Mouse (Mus musculus) MEL (cell line): ENCODE data around the gene Tnks2. TPM values are rescaled to one million over a fixed set of nuclear protein-coding genes. Genes with fewer than 3 reads are reported as not detected.

ENCODE experiments used
- DNase-seq: peaks from one replicate; pipeline ENCODE4 v3.0.0; 2011; ENCODE audit warnings: low read depth, low spot score
- H3K27ac ChIP-seq: 2 replicates; pipeline ENCODE4 v1.5.1; 2012; ENCODE audit warnings: low read depth, mild to moderate bottlenecking, control low read depth, low read length, moderate library complexity; ENCODE audit not compliant: control insufficient read depth
- H3K27me3 ChIP-seq, 2 experiments: fragments of 150-350 bp in 1 of 2; sonication (generic) in 1 of 2; 2 replicates each; pipeline ENCODE4 v1.6.1; 2012; ENCODE audit warnings: low read length in 2 of 2, mild to moderate bottlenecking in 2 of 2, improper control_type of control experiment in 1 of 2, moderate library complexity in 1 of 2; ENCODE audit not compliant: insufficient read depth in 2 of 2, control insufficient read depth in 1 of 2
- H3K36me3 ChIP-seq, 2 experiments: 2 replicates each; pipeline ENCODE4 v1.6.1; 2012 to 2014; ENCODE audit warnings: low read length in 2 of 2, improper control_type of control experiment in 1 of 2, inconsistent platforms in 1 of 2, mild to moderate bottlenecking in 1 of 2; ENCODE audit not compliant: insufficient read depth in 2 of 2, control insufficient read depth in 1 of 2
- H3K4me1 ChIP-seq, 2 experiments: fragments of 150-350 bp in 1 of 2; sonication (generic) in 1 of 2; 2 replicates each; pipeline ENCODE4 v1.6.1; 2012; ENCODE audit warnings: low read length in 2 of 2, improper control_type of control experiment in 1 of 2, mild to moderate bottlenecking in 1 of 2; ENCODE audit not compliant: insufficient read depth in 2 of 2, control insufficient read depth in 1 of 2
- H3K4me3 ChIP-seq, 2 experiments: fragments of 150-350 bp in 1 of 2; sonication (generic) in 1 of 2; 2 replicates each; pipeline ENCODE4 v1.5.1; 2012; ENCODE audit warnings: low read depth in 2 of 2, low read length in 2 of 2, mild to moderate bottlenecking in 2 of 2, moderate library complexity in 2 of 2, control low read depth in 1 of 2, improper control_type of control experiment in 1 of 2; ENCODE audit not compliant: control insufficient read depth in 1 of 2, insufficient read depth in 1 of 2
- H3K79me2 ChIP-seq: 2 replicates; pipeline ENCODE4 v1.6.1; 2012; ENCODE audit warnings: mild to moderate bottlenecking, low read length, moderate library complexity; ENCODE audit not compliant: control insufficient read depth, poor library complexity, insufficient read depth
- H3K9ac ChIP-seq: 2 replicates; pipeline ENCODE4 v1.6.1; 2012; ENCODE audit warnings: low read depth, mild to moderate bottlenecking, control low read depth, low read length, moderate library complexity; ENCODE audit not compliant: control insufficient read depth, poor library complexity, severe bottlenecking
- H3K9me3 ChIP-seq: fragments of 150-350 bp; sonication (generic); replicated peaks from 2 replicates; pipeline ENCODE4 v1.6.1; 2012; ENCODE audit warnings: mild to moderate bottlenecking, low read length, improper control_type of control experiment, moderate library complexity; ENCODE audit not compliant: insufficient read depth
- BHLHE40 ChIP-seq: IDR thresholded peaks from 2 replicates; pipeline ENCODE4 v1.6.1; 2012; ENCODE audit warnings: low read depth, mild to moderate bottlenecking, inconsistent platforms, low read length, improper control_type of control experiment, borderline replicate concordance
- CHD1 ChIP-seq: IDR thresholded peaks from 2 replicates; pipeline ENCODE4 v1.6.1; 2012; ENCODE audit warnings: low read depth, mild to moderate bottlenecking, inconsistent platforms, low read length, improper control_type of control experiment
- CHD2 ChIP-seq: IDR thresholded peaks from 2 replicates; pipeline ENCODE4 v1.6.1; 2011; ENCODE audit warnings: low read length, improper control_type of control experiment
- E2F4 ChIP-seq: IDR thresholded peaks from 2 replicates; pipeline ENCODE4 v1.6.1; 2011; ENCODE audit warnings: low read depth, low read length, improper control_type of control experiment, borderline replicate concordance
- EP300 ChIP-seq, 2 experiments: IDR thresholded peaks; 2 replicates each; pipeline ENCODE4 v1.6.1; 2011; ENCODE audit warnings: improper control_type of control experiment in 2 of 2, low read length in 2 of 2, low read depth in 1 of 2, mild to moderate bottlenecking in 1 of 2
- ETS1 ChIP-seq: IDR thresholded peaks from 2 replicates; pipeline ENCODE4 v1.6.1; 2012; ENCODE audit warnings: low read depth, mild to moderate bottlenecking, inconsistent platforms, low read length, improper control_type of control experiment, moderate library complexity
- GATA1 ChIP-seq: IDR thresholded peaks from 2 replicates; pipeline ENCODE4 v1.6.1; 2011; ENCODE audit warnings: low read depth, low read length, improper control_type of control experiment
- JUND ChIP-seq: IDR thresholded peaks from 2 replicates; pipeline ENCODE4 v1.6.1; 2011; ENCODE audit warnings: low read depth, mild to moderate bottlenecking, improper control_type of control experiment, low read length
- KAT2A ChIP-seq: conservative IDR thresholded peaks from 2 replicates; pipeline ENCODE4 v1.6.1; 2012; ENCODE audit warnings: low read depth, low read length, improper control_type of control experiment, inconsistent platforms
- MAFK ChIP-seq: IDR thresholded peaks from 2 replicates; pipeline ENCODE4 v1.6.1; 2011; ENCODE audit warnings: low read depth, mild to moderate bottlenecking, low read length, improper control_type of control experiment, borderline replicate concordance
- MEF2A ChIP-seq: IDR thresholded peaks from 2 replicates; pipeline ENCODE4 v1.6.1; 2014; ENCODE audit warnings: low read depth, mild to moderate bottlenecking, inconsistent platforms, low read length, improper control_type of control experiment; ENCODE audit not compliant: poor library complexity, insufficient replicate concordance, severe bottlenecking; ENCODE audit errors: extremely low read depth
- MYB ChIP-seq: IDR thresholded peaks from 2 replicates; pipeline ENCODE4 v1.6.1; 2011; ENCODE audit warnings: mild to moderate bottlenecking, low read depth, low read length, improper control_type of control experiment
- MYC ChIP-seq: IDR thresholded peaks from 2 replicates; pipeline ENCODE4 v1.6.1; 2011; ENCODE audit warnings: low read depth, mild to moderate bottlenecking, low read length, improper control_type of control experiment, moderate library complexity
- SIN3A ChIP-seq: IDR thresholded peaks from 2 replicates; pipeline ENCODE4 v1.6.1; 2012; ENCODE audit warnings: low read length, improper control_type of control experiment, inconsistent platforms
- TAL1 ChIP-seq: IDR thresholded peaks from 2 replicates; pipeline ENCODE4 v1.6.1; 2012; ENCODE audit warnings: mild to moderate bottlenecking, inconsistent platforms, low read length, moderate library complexity, mixed read lengths
- TCF12 ChIP-seq: IDR thresholded peaks from 2 replicates; pipeline ENCODE4 v1.6.1; 2014; ENCODE audit warnings: low read depth, mild to moderate bottlenecking, inconsistent platforms, low read length, improper control_type of control experiment, moderate library complexity
- ZMIZ1 ChIP-seq: IDR thresholded peaks from 2 replicates; pipeline ENCODE4 v1.6.1; 2012; ENCODE audit warnings: low read depth, mild to moderate bottlenecking, inconsistent platforms, low read length, improper control_type of control experiment, moderate library complexity
- polyA plus RNA-seq, 2 experiments: library from polyadenylated mRNA; stranded (reverse) in 1 of 2; unstranded in 1 of 2; fragments of >175 nt in 1 of 2; fragments of >200 nt in 1 of 2; gene quantifications; 2 replicates each; pipeline versions ENCODE4 v1.2.1 to v1.2.4; 2012; ENCODE audit warnings: low replicate concordance in 2 of 2, low read depth in 1 of 2; ENCODE audit not compliant: insufficient read length in 2 of 2, insufficient read depth in 1 of 2, missing spikeins in 1 of 2
- total RNA-seq: library from RNA; depleted of rRNA; stranded (reverse); fragments of 300-350 nt; gene quantifications from 2 replicates; pipeline ENCODE4 v1.2.3, GENCODE M21; 2012

Gene Tnks2
- total and polyA plus RNA-seq, 3 experiments: 22.3 to 65.0 (median 50.2) TPM

DNA sequence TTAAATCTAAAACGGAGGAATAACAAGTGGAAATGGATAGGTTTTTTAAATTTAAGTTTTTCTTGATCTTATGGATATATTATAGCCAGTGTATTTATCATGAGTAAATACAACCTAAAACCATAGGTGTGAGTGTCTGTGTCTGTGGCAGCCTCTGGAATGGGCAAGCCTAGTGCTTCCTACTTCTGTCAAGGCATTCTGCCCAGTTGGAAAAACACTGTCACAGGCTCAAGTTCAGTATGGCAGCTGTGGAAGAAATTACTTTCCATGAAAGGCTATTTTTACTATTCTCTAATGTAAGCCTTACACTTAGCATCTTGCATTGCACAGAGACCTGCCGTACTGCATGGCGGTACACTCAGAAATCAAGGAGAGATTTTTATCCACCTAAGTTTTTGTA, 57.7 kb downstream of the Tnks2 start:
- no peaks in the 10 kb centered on the region for H3K9me3 ChIP-seq
- H3K4me1 ChIP-seq: no peaks in the 10 kb centered on the region
- TF ChIP-seq MAFK (no peak), ETS1 (no peak), MEF2A (no peak), MYC (no peak), GATA1 (no peak), SIN3A (no peak), EP300 (IDR thresholded peaks at IDR 0.05; ENCODE audit: low read depth in 1 of 2, low read length in 2 of 2) (no peak), ZMIZ1 (no peak), BHLHE40 (no peak), E2F4 (no peak)
- DNase-seq: no peak
- H3K79me2 ChIP-seq: no peaks in the 10 kb centered on the region
- no peak overlapping the region for H3K4me3 ChIP-seq
- H3K9ac ChIP-seq: no peak overlapping the region
- H3K36me3 ChIP-seq: peaks cover 0 to 43% of the 10 kb centered on the region in 2 experiments; a peak in 2 of 4 replicates
- no peaks in the 10 kb centered on the region for H3K27me3 ChIP-seq
- H3K27ac ChIP-seq: no peak overlapping the region

DNA sequence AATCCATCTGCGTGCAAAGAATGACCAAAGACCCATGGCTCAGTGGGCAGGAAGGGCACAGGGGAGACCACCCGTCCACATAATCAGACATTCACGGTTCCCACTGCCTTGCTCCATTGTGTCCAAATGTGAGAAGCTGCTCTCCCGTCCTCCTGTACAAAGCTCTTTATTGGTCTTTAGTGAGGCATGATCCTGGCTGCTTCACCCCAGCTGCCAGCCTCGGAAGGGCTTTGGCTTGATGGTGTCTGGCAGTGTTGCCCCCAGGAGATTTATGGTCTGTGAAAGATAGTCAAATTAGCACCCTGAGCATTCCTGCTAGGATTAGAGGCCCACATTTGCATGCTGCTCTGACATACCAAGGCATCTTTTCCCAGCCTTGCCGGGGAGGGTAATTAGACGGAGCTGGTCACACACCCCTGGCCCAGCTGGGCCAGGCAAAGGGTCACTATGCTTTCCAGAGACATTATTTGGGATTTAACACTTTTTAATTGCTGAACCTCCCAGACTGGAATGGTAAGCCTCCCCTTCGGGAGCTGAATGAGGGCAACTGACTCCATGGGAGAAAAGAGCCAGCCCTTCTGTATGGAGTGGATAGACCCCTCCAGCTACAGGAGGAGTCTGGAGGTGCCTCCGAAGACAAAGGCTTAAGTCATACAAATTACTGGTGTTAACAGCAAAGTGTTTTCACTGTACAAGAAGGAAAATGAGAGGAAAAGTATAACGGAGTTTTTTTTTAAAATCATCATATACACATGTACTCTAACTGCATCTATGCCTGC, 62.9 kb downstream of the Tnks2 start:
- H3K9ac ChIP-seq: no peak overlapping the region
- H3K4me3 ChIP-seq: no peak overlapping the region
- DNase-seq: no peak
- H3K27ac ChIP-seq: no peak overlapping the region
- no peaks in the 10 kb centered on the region for H3K9me3 ChIP-seq
- H3K4me1 ChIP-seq: no peaks in the 10 kb centered on the region
- H3K27me3 ChIP-seq: no peaks in the 10 kb centered on the region
- H3K79me2 ChIP-seq: no peaks in the 10 kb centered on the region
- TF ChIP-seq E2F4 (no peak), MYB (no peak), CHD1 (no peak), ETS1 (no peak), MYC (no peak), JUND (no peak), CHD2 (no peak), TCF12 (no peak), TAL1 (no peak), KAT2A (no peak)
- peaks cover 0 to 14% of the 10 kb centered on the region in 2 experiments; a peak in 2 of 4 replicates for H3K36me3 ChIP-seq
